Mouse (Mus musculus) Patski (cell line): Measurements from ENCODE around the gene Reep6. TPM values are rescaled to one million over a fixed set of nuclear protein-coding genes. Genes with fewer than 3 reads are reported as not detected.

Experiments
- ATAC-seq: fragments of 100-300 bp; one replicate; pipeline ENCODE4 v1.8.0; 2021
- CTCF ChIA-PET: fragments of 350-600 bp; sonication (Branson Sonifier 250); formaldehyde crosslinking; loops from one replicate; lab custom pipeline; 2022; ENCODE audit warnings: inconsistent platforms; lab: Charles Lee
- POLR2A ChIA-PET: fragments of 350-600 bp; sonication (Branson Sonifier 250); formaldehyde crosslinking; loops from one replicate; lab custom pipeline; 2022; ENCODE audit warnings: antibody characterized with exemption, inconsistent platforms; lab: Charles Lee
- DNase-seq: peaks from one replicate; pipeline ENCODE4 v3.0.0-alpha.2; 2011; ENCODE audit warnings: low read depth, low spot score
- H3K27me3 ChIP-seq: fragments of 371-371 bp; one replicate; pipeline ENCODE4 v1.5.1; 2021
- CTCF ChIP-seq: fragments of 100-300 bp; IDR thresholded peaks from one replicate; pipeline ENCODE4 v1.5.1; 2021
- in situ Hi-C: fragments of 300-500 bp; cut with MboI; formaldehyde crosslinking; loops from 3 replicates; pipeline ENCODE4 v1.11.1; 2018; ENCODE audit warnings: low pct_unique_long_range_greater_than_20kb, mixed read lengths
- polyA plus RNA-seq: library from polyadenylated mRNA; unstranded; gene quantifications from one replicate; pipeline ENCODE4 v1.2.3, GENCODE M21; 2021

The Reep6 gene
- polyA plus RNA-seq, 1 experiment from 2014 or later: 6.9 TPM

GRCm38 (mm10) chr10:80369995-80370747 lies 40.4 kb downstream of the Reep6 start:
- no peak for TF ChIP-seq CTCF
- in situ Hi-C loops: loop anchor here (25.0 kb wide), 1 partner anchor 142 kb away; no protein-coding TSS in a partner anchor
- ATAC-seq (no peak), DNase-seq (no peak)
- ChIA-PET CTCF (interaction anchor here (1.1 to 2.2 kb wide), 2 partner anchors 13 to 20 kb away, joined by 3 to 8 read pairs; no protein-coding TSS in a partner anchor), POLR2A (no interaction called here)
- no peaks in the 10 kb centered on the region for H3K27me3 ChIP-seq

- no peaks in the 10 kb centered on the region for H3K27me3 ChIP-seq
- no peak for ATAC-seq
- in situ Hi-C loops: loop anchor here (25.0 kb wide), 1 partner anchor 141 kb away; no protein-coding TSS in a partner anchor
- TF ChIP-seq CTCF: no peak
- ChIA-PET POLR2A (no interaction called here), CTCF (interaction anchor here (1.2 kb wide), 2 partner anchors 11 to 13 kb away, joined by 3 to 4 read pairs; no protein-coding TSS in a partner anchor)
- DNase-seq: no peak
These were observed 41.7 kb downstream of the Reep6 start for GRCm38 (mm10) chr10:80371411-80371966.

GRCm38 (mm10) chr10:80371983-80372382 lies 42.2 kb downstream of the Reep6 start:
- ATAC-seq (no peak), DNase-seq (no peak)
- no peak for TF ChIP-seq CTCF
- POLR2A ChIA-PET: no interaction called here
- in situ Hi-C loops: loop anchor here (25.0 kb wide), 1 partner anchor 140 kb away; no protein-coding TSS in a partner anchor
- CTCF ChIA-PET: interaction anchor here (1.0 to 1.4 kb wide), 4 partner anchors 11 to 31 kb away, joined by 3 to 9 read pairs (median 4); no protein-coding TSS in a partner anchor
- no peaks in the 10 kb centered on the region for H3K27me3 ChIP-seq

GRCm38 (mm10) chr10:80372706-80373105 lies 43.0 kb downstream of the Reep6 start:
- CTCF ChIA-PET: interaction anchor here (1.0 to 1.4 kb wide), 3 partner anchors 11 to 32 kb away, joined by 3 to 9 read pairs (median 4); no protein-coding TSS in a partner anchor
- POLR2A ChIA-PET: no interaction called here
- no peak for TF ChIP-seq CTCF
- H3K27me3 ChIP-seq: no peaks in the 10 kb centered on the region
- DNase-seq (no peak), ATAC-seq (no peak)
- in situ Hi-C loops: loop anchor here (25.0 kb wide), 1 partner anchor 140 kb away; no protein-coding TSS in a partner anchor

- ATAC-seq (no peak), DNase-seq (no peak)
- CTCF ChIA-PET: interaction anchor here (0.8 to 2.4 kb wide), 4 partner anchors 10 to 33 kb away, joined by 4 to 9 read pairs (median 6); no protein-coding TSS in a partner anchor
- no peak for TF ChIP-seq CTCF
- POLR2A ChIA-PET: no interaction called here
- in situ Hi-C loops: loop anchor here (25.0 kb wide), 1 partner anchor 138 kb away; no protein-coding TSS in a partner anchor
- no peaks in the 10 kb centered on the region for H3K27me3 ChIP-seq
These were observed 44.3 kb downstream of the Reep6 start for GRCm38 (mm10) chr10:80374063-80374462.

- POLR2A ChIA-PET: interaction anchor here (0.5 to 0.7 kb wide), 2 partner anchors 26 to 208 kb away, joined by 3 to 5 read pairs; no protein-coding TSS in a partner anchor
- in situ Hi-C loops: no loop called here
- no peak for TF ChIP-seq CTCF
- DNase-seq: no peak
- no peaks in the 10 kb centered on the region for H3K27me3 ChIP-seq
- CTCF ChIA-PET: interaction anchor here (0.6 to 3.0 kb wide), 5 partner anchors 10 to 61 kb away, joined by 3 to 10 read pairs (median 3); partner anchors contain the start of gene Uqcr11
- ATAC-seq: no peak
These were observed 46.4 kb downstream of the Reep6 start for GRCm38 (mm10) chr10:80376160-80376559.

GRCm38 (mm10) chr10:80377716-80378115 lies 48.0 kb downstream of the Reep6 start:
- DNase-seq: no peak
- TF ChIP-seq CTCF: no peak
- no peaks in the 10 kb centered on the region for H3K27me3 ChIP-seq
- in situ Hi-C loops: no loop called here
- POLR2A ChIA-PET: no interaction called here
- CTCF ChIA-PET: interaction anchor here (1.6 to 3.0 kb wide), 3 partner anchors 9 to 83 kb away, joined by 3 to 10 read pairs (median 9); no protein-coding TSS in a partner anchor
- no peak for ATAC-seq

GRCm38 (mm10) chr10:80382641-80383365 lies 53.0 kb downstream of the Reep6 start:
- H3K27me3 ChIP-seq: no peaks in the 10 kb centered on the region
- ATAC-seq (no peak), DNase-seq (no peak)
- in situ Hi-C loops: no loop called here
- TF ChIP-seq CTCF: no peak
- CTCF ChIA-PET: interaction anchor here (1.0 to 2.2 kb wide), 4 partner anchors 8 to 124 kb away, joined by 3 to 7 read pairs (median 4); no protein-coding TSS in a partner anchor
- POLR2A ChIA-PET: interaction anchor here (1.2 kb wide), 1 partner anchor 10 kb away, joined by 3 read pairs; no protein-coding TSS in a partner anchor

GRCm38 (mm10) chr10:80383431-80383830 lies 53.7 kb downstream of the Reep6 start:
- in situ Hi-C loops: no loop called here
- ChIA-PET CTCF (interaction anchor here (1.0 to 2.2 kb wide), 6 partner anchors 9 to 123 kb away, joined by 3 to 10 read pairs (median 4); no protein-coding TSS in a partner anchor), POLR2A (interaction anchor here (1.2 to 5.3 kb wide), 2 partner anchors 10 to 15 kb away, joined by 3 to 38 read pairs; partner anchors contain the start of gene Mbd3)
- DNase-seq (no peak), ATAC-seq (no peak)
- no peak for TF ChIP-seq CTCF
- no peaks in the 10 kb centered on the region for H3K27me3 ChIP-seq
